Mouse (Mus musculus) kidney, adult 2 months (tissue): ENCODE measurements around the gene Colgalt1.

Experiments used
- CTCF ChIP-seq: fragments of 200-500 bp; conservative IDR thresholded peaks from 2 replicates; pipeline ENCODE4 v1.5.1; 2011; ENCODE audit warnings: low read depth, mild to moderate bottlenecking, control low read depth, low read length, moderate library complexity, mixed read lengths; ENCODE audit not compliant: insufficient read depth, insufficient read length
- POLR2A ChIP-seq: fragments of 200-500 bp; IDR thresholded peaks from one replicate; pipeline ENCODE4 v1.6.1; 2011; ENCODE audit warnings: low read depth, low read length, control low read depth

DNA sequence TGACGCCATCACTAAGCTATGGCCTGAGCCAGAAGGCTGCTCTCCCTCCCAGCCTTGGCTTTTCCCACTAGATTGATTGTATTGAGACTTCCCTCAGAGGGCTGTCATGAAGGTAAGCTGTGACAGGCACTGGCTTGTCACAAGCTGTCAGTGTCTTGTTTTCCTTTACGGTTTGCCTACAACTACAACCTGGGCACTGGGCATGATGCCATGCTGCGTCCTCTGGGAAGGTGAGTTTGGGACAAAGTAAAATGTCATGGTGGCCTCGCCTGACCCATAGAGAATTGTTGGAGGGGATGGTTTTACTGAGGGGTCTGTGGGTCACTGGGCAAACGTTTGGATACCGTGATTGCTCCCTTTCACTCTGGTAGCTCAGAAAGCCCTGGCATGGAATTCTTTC, 27.5 kb downstream of the Colgalt1 start:
- TF ChIP-seq CTCF = no peak
- no peak for TF ChIP-seq POLR2A
